Mouse (Mus musculus) right cerebral cortex, postnatal 10 days (tissue): ENCODE data around the gene 2310022B05Rik.

Experiments
- DNase-seq, 2 experiments: peaks; one replicate each; pipeline ENCODE4 v3.0.0; 2021; ENCODE audit warnings: low spot score in 2 of 2

The 2310022B05Rik gene

GRCm38 (mm10) chr8:124661781-124662180 is 1.4 kb downstream of the 2310022B05Rik start:
- DNase-seq: peak; percentile 50 to 58

- DNase-seq: peak; percentile 70 to 71
Observed at GRCm38 (mm10) chr8:124658415-124658814, 4.8 kb downstream of the 2310022B05Rik start.

- DNase-seq: no peak
Observed at GRCm38 (mm10) chr8:124657961-124658360, 5.2 kb downstream of the 2310022B05Rik start.

- DNase-seq: no peak
Observed at GRCm38 (mm10) chr8:124653568-124654475, 9.3 kb downstream of the 2310022B05Rik start.

GRCm38 (mm10) chr8:124652546-124652945 is 10.6 kb downstream of the 2310022B05Rik start:
- DNase-seq: peak; percentile 63 to 67

GRCm38 (mm10) chr8:124651776-124652175 is 11.4 kb downstream of the 2310022B05Rik start:
- no peak for DNase-seq

- DNase-seq: no peak
Observed at GRCm38 (mm10) chr8:124648311-124648710, 14.9 kb downstream of the 2310022B05Rik start.

- peak; percentile 85 to 93 for DNase-seq
Observed at GRCm38 (mm10) chr8:124643540-124644339, 19.4 kb downstream of the 2310022B05Rik start.

GRCm38 (mm10) chr8:124641599-124641998 is 21.6 kb downstream of the 2310022B05Rik start:
- DNase-seq: no peak

GRCm38 (mm10) chr8:124635247-124635502 is 28.0 kb downstream of the 2310022B05Rik start:
- no peak for DNase-seq

- DNase-seq: no peak
Observed at GRCm38 (mm10) chr8:124634411-124635246, 28.5 kb downstream of the 2310022B05Rik start.

GRCm38 (mm10) chr8:124633001-124633703 is 30.0 kb downstream of the 2310022B05Rik start:
- DNase-seq: peak; percentile 61 to 77

- DNase-seq: no peak
Observed at GRCm38 (mm10) chr8:124631966-124632365, 31.2 kb downstream of the 2310022B05Rik start.

- no peak for DNase-seq
Observed at GRCm38 (mm10) chr8:124630891-124631290, 32.3 kb downstream of the 2310022B05Rik start.

- DNase-seq: no peak
Observed at GRCm38 (mm10) chr8:124630489-124630888, 32.7 kb downstream of the 2310022B05Rik start.

- DNase-seq: no peak
Observed at GRCm38 (mm10) chr8:124626251-124626650, 36.9 kb downstream of the 2310022B05Rik start.

- peak; percentile 84 to 90 for DNase-seq
Observed at GRCm38 (mm10) chr8:124621255-124621654, 41.9 kb downstream of the 2310022B05Rik start.

GRCm38 (mm10) chr8:124618252-124618651 is 44.9 kb downstream of the 2310022B05Rik start:
- DNase-seq: no peak

GRCm38 (mm10) chr8:124617266-124617869 is 45.8 kb downstream of the 2310022B05Rik start:
- peak; percentile 90 to 92 for DNase-seq

- no peak for DNase-seq
Observed at GRCm38 (mm10) chr8:124614325-124614724, 48.8 kb downstream of the 2310022B05Rik start.

- no peak for DNase-seq
Observed at GRCm38 (mm10) chr8:124608972-124609353, 54.2 kb downstream of the 2310022B05Rik start.
